Mouse (Mus musculus): ENCODE measurements around the gene Cib3. TPM values are rescaled to one million over a fixed set of nuclear protein-coding genes. Genes with fewer than 3 reads are reported as not detected.

Gene Cib3
- total and polyA plus RNA-seq, 3 experiments, result not detected

- TF ChIP-seq HCFC1 (IDR thresholded peaks at IDR 0.05; ENCODE audit: low read depth, low read length) (no peak), MAZ (IDR thresholded peaks at IDR 0.05; ENCODE audit: low read depth, low read length) (no peak), UBTF (IDR thresholded peaks at IDR 0.05; ENCODE audit: low read depth, low read length) (no peak), USF1 (IDR thresholded peaks at IDR 0.05; ENCODE audit: low read depth, low read length) (no peak), MYC (IDR thresholded peaks at IDR 0.05; ENCODE audit: low read depth, low read length) (no peak), SMC3 (IDR thresholded peaks at IDR 0.05; ENCODE audit: low read depth, low read length) (no peak), CHD1 (IDR thresholded peaks at IDR 0.05; ENCODE audit: low read depth, low read length) (no peak), JUND (conservative IDR thresholded peaks at IDR 0.05; ENCODE audit: low read depth, low read length) (no peak), GABPA (IDR thresholded peaks at IDR 0.05; ENCODE audit: insufficient replicate concordance, low read depth, low read length) (no peak), IRF4 (IDR thresholded peaks at IDR 0.05; ENCODE audit: low read depth, low read length) (no peak)
- in situ Hi-C loops (cut with MboI; ENCODE audit: low pct_ligation_motif_present, low pct_unique_long_range_greater_than_20kb, low sequenced_read_pairs), result no loop called here
Measured at GRCm38 (mm10) chr8:72192065-72192464, 20.6 kb downstream of the Cib3 start.

GRCm38 (mm10) chr8:72190215-72190539 lies 22.5 kb downstream of the Cib3 start:
- Histone ChIP-seq H3K9me3 (replicated peaks; ENCODE audit: low read length) (peaks cover 6% of the 10 kb centered on the region), H3K36me3 (replicated peaks in 1 of 2; ENCODE audit: control insufficient read depth in 1 of 2, insufficient read depth in 1 of 2, low read length in 1 of 2) (peaks cover 17 to 40% of the 10 kb centered on the region in 2 experiments), H3K4me1 (ENCODE audit: control insufficient read depth in 1 of 2, insufficient read depth in 2 of 2) (peaks cover 18 to 30% of the 10 kb centered on the region in 2 experiments), H3K9ac (ENCODE audit: insufficient read depth, low read depth) (peak overlapping the region; percentile 41), H3K27ac (ENCODE audit: insufficient read depth, low read depth) (peak overlapping the region; percentile 68), H3K4me2 (ENCODE audit: insufficient read depth, low read depth, poor library complexity, severe bottlenecking) (peak overlapping the region; percentile 14), H3K27me3 (replicated peaks) (no peaks in the 10 kb centered on the region), H3K4me3 (replicated peaks in 1 of 3; ENCODE audit: low read depth in 2 of 3, low read length in 2 of 3, poor library complexity in 1 of 3) (peak overlapping the region; percentile 57 to 82 (median 79)), H3K79me2 (replicated peaks; ENCODE audit: control insufficient read depth, extremely low read depth, insufficient read depth, poor library complexity, severe bottlenecking) (no peaks in the 10 kb centered on the region; the same call in 1 of the 2 replicates)
- peak; percentile 72 for DNase-seq (ENCODE audit: extremely low read depth)
- in situ Hi-C loops (cut with MboI; ENCODE audit: low pct_ligation_motif_present, low pct_unique_long_range_greater_than_20kb, low sequenced_read_pairs) (no loop called here), dilution Hi-C loops (cut with MboI; ENCODE audit: extremely low pct_ligation_motif_present, extremely low pct_unique_long_range_greater_than_20kb, low sequenced_read_pairs) (no loop called here)
- TF ChIP-seq CHD2 (IDR thresholded peaks at IDR 0.05; ENCODE audit: low read length) (no peak), ZC3H11A (IDR thresholded peaks at IDR 0.05; ENCODE audit: low read depth, low read length) (no peak), JUN (IDR thresholded peaks at IDR 0.05; ENCODE audit: insufficient read depth, low read depth, low read length) (no peak), GABPA (IDR thresholded peaks at IDR 0.05; ENCODE audit: insufficient replicate concordance, low read depth, low read length) (no peak), MYC (IDR thresholded peaks at IDR 0.05; ENCODE audit: low read depth, low read length) (peak; percentile 91), USF2 (conservative IDR thresholded peaks at IDR 0.05; ENCODE audit: low read depth, low read length) (no peak), MEF2A (IDR thresholded peaks at IDR 0.05; ENCODE audit: borderline replicate concordance, low read depth, low read length) (no peak), MXI1 (IDR thresholded peaks at IDR 0.05; ENCODE audit: low read depth, low read length) (peak; percentile 51; the same call in 1 of the 2 replicates), NELFE (IDR thresholded peaks at IDR 0.05; ENCODE audit: low read depth, low read length) (peak; percentile 56), JUND (conservative IDR thresholded peaks at IDR 0.05; ENCODE audit: low read depth, low read length) (no peak), ETS1 (conservative IDR thresholded peaks at IDR 0.05; ENCODE audit: low read depth, low read length) (no peak), PAX5 (IDR thresholded peaks at IDR 0.05; ENCODE audit: low read length) (no peak), KAT2A (IDR thresholded peaks at IDR 0.05; ENCODE audit: insufficient replicate concordance, low read length) (no peak), MAZ (IDR thresholded peaks at IDR 0.05; ENCODE audit: low read depth, low read length) (no peak), EP300 (IDR thresholded peaks at IDR 0.05; ENCODE audit: low read length) (no peak), SMC3 (IDR thresholded peaks at IDR 0.05; ENCODE audit: low read depth, low read length) (no peak), UBTF (IDR thresholded peaks at IDR 0.05; ENCODE audit: low read depth, low read length) (no peak), ZNF384 (IDR thresholded peaks at IDR 0.05; ENCODE audit: low read depth, low read length) (no peak), SIN3A (IDR thresholded peaks at IDR 0.05; ENCODE audit: low read length) (peak; percentile 35), POLR2A (IDR thresholded peaks at IDR 0.05; ENCODE audit: low read depth, low read length) (peak; percentile 65), TBP (conservative IDR thresholded peaks at IDR 0.05; ENCODE audit: low read depth, low read length) (peak; percentile 70; the same call in 1 of the 2 replicates), NRF1 (IDR thresholded peaks at IDR 0.05; ENCODE audit: low read depth, low read length) (no peak), E2F4 (IDR thresholded peaks at IDR 0.05; ENCODE audit: insufficient replicate concordance, low read depth, low read length) (no peak), IRF4 (IDR thresholded peaks at IDR 0.05; ENCODE audit: low read depth, low read length) (no peak), CHD1 (IDR thresholded peaks at IDR 0.05; ENCODE audit: low read depth, low read length) (no peak), ZMIZ1 (IDR thresholded peaks at IDR 0.05; ENCODE audit: low read depth, low read length) (0 out of 2 replicates have a peak, but pooled peaks have one; percentile 11), ZKSCAN1 (IDR thresholded peaks at IDR 0.05; ENCODE audit: borderline replicate concordance, low read depth, low read length) (no peak), MAX (IDR thresholded peaks at IDR 0.05; ENCODE audit: low read length) (peak; percentile 92), BHLHE40 (IDR thresholded peaks at IDR 0.05; ENCODE audit: low read depth, low read length) (no peak), USF1 (IDR thresholded peaks at IDR 0.05; ENCODE audit: low read depth, low read length) (no peak)

More at GRCm38 (mm10) chr8:72192065-72192464, 20.6 kb downstream of the Cib3 start:
- Histone ChIP-seq H3K4me2 (ENCODE audit: insufficient read depth, low read depth, poor library complexity, severe bottlenecking) (no peak overlapping the region), H3K9ac (ENCODE audit: insufficient read depth, low read depth) (no peak overlapping the region), H3K79me2 (replicated peaks; ENCODE audit: control insufficient read depth, extremely low read depth, insufficient read depth, poor library complexity, severe bottlenecking) (no peaks in the 10 kb centered on the region; the same call in 1 of the 2 replicates), H3K36me3 (replicated peaks in 1 of 2; ENCODE audit: control insufficient read depth in 1 of 2, insufficient read depth in 1 of 2, low read length in 1 of 2) (peaks cover 25 to 58% of the 10 kb centered on the region in 2 experiments), H3K4me1 (ENCODE audit: control insufficient read depth in 1 of 2, insufficient read depth in 2 of 2) (peaks cover 15 to 28% of the 10 kb centered on the region in 2 experiments), H3K9me3 (replicated peaks; ENCODE audit: low read length) (peaks cover 6% of the 10 kb centered on the region), H3K27me3 (replicated peaks) (no peaks in the 10 kb centered on the region), H3K4me3 (replicated peaks in 1 of 3; ENCODE audit: low read depth in 2 of 3, low read length in 2 of 3, poor library complexity in 1 of 3) (no peak overlapping the region), H3K27ac (ENCODE audit: insufficient read depth, low read depth) (no peak overlapping the region)
- dilution Hi-C loops (cut with MboI; ENCODE audit: extremely low pct_ligation_motif_present, extremely low pct_unique_long_range_greater_than_20kb, low sequenced_read_pairs), result no loop called here
- DNase-seq (ENCODE audit: extremely low read depth), result no peak

Data from CH12.LX (cell line).